Mouse (Mus musculus) liver, embryonic 14.5 days (tissue): Measurements from ENCODE around the gene Cdh12.

Source experiments
- CTCF ChIP-seq: IDR thresholded peaks from 2 replicates; pipeline ENCODE4 v1.5.1; 2016; ENCODE audit warnings: antibody characterized with exemption, low read depth, control low read depth
- EP300 ChIP-seq: IDR thresholded peaks from 2 replicates; pipeline ENCODE4 v1.6.1; 2016; ENCODE audit warnings: antibody characterized with exemption, low read depth

GRCm38 (mm10) chr15:20682719-20683118, 233.7 kb downstream of the Cdh12 start:
- TF ChIP-seq CTCF = no peak
- no peak for TF ChIP-seq EP300
